Mouse (Mus musculus) stomach, embryonic 16.5 days (tissue): ENCODE measurements around the gene Dennd6b. TPM values are rescaled to one million over a fixed set of nuclear protein-coding genes. Genes with fewer than 3 reads are reported as not detected.

Source experiments
- ATAC-seq: fragments of 200-750 bp; cut with Nextera tagmentation; 2 replicates; pipeline ENCODE4 v1.8.0; 2017; ENCODE audit warnings: moderate number of reproducible peaks, moderate TSS enrichment; ENCODE audit not compliant: insufficient read depth, low FRiP score
- H3K27ac ChIP-seq: fragments of 300-500 bp; sonication (generic); 2 replicates; pipeline ENCODE4 v1.5.1; 2014; ENCODE audit warnings: low read length
- H3K27me3 ChIP-seq: fragments of 300-500 bp; sonication (generic); 2 replicates; pipeline ENCODE4 v1.6.1; 2014; ENCODE audit warnings: low read length, control low read depth, mixed read lengths; ENCODE audit not compliant: control insufficient read depth, insufficient read depth
- H3K36me3 ChIP-seq: fragments of 300-500 bp; sonication (generic); 2 replicates; pipeline ENCODE4 v1.6.1; 2014; ENCODE audit warnings: low read length; ENCODE audit not compliant: control insufficient read depth, insufficient read depth
- H3K4me1 ChIP-seq: fragments of 300-500 bp; sonication (generic); 2 replicates; pipeline ENCODE4 v1.6.1; 2014; ENCODE audit warnings: low read length, control low read depth, mixed read lengths; ENCODE audit not compliant: control insufficient read depth, insufficient read depth
- H3K4me2 ChIP-seq: fragments of 300-500 bp; sonication (generic); 2 replicates; pipeline ENCODE4 v1.6.1; 2014; ENCODE audit warnings: low read depth, low read length, mixed read lengths
- H3K4me3 ChIP-seq: fragments of 300-500 bp; sonication (generic); replicated peaks from 2 replicates; pipeline ENCODE4 v1.5.1; 2014; ENCODE audit warnings: mild to moderate bottlenecking, low read length
- H3K9ac ChIP-seq: fragments of 300-500 bp; sonication (generic); 2 replicates; pipeline ENCODE4 v1.6.1; 2014; ENCODE audit warnings: low read length
- H3K9me3 ChIP-seq: fragments of 300-500 bp; sonication (generic); replicated peaks from 2 replicates; pipeline ENCODE4 v1.6.1; 2016; ENCODE audit warnings: low read length, control low read depth; ENCODE audit not compliant: control insufficient read depth
- WGBS: fragments of 180-500 bp; shearing (Covaris S2); extraction: QIAGEN DNeasy Blood & Tissue Kit; methylation state at CpG from one replicate; pipeline ENCODE4 v1.1.7; 2014; 5-methylcytosine and 5-hydroxymethylcytosine counted together
- polyA plus RNA-seq: library from polyadenylated mRNA; unstranded; fragments of >200 nt; fragmentation: Nextera tagmentation; extraction: Ambion mirVana; gene quantifications from 2 replicates; pipeline ENCODE4 v1.2.1, GENCODE M21; 2015

Gene Dennd6b
- polyA plus RNA-seq: 13.4 and 15.0 TPM in 2 replicates

DNA sequence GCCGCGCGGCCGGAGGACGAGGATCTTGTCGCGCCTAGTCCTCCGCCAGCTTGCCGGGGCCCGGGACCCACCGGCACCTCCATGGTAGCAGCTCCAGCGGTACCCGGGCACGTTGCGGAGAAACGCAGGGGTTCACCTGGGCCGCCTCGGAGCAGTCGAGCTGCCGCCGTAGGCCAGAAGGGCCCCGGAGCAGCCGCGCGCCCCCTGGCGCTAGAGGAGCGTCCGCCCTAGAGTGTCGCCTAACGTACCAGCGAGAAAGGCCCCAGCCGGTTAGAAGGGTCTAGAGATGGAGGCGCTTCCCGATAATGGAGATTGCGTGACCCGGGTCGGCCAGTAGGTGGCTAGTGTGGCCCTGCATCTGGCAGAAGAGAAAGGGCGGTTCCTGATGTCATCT lies at the start of gene Dennd6b:
Gene Dennd6b, minus strand, starts transcription at position 184 of the 394 bp plus-strand sequence.
- H3K36me3 ChIP-seq: no peaks in the 10 kb centered on the region
- H3K27ac ChIP-seq: peak within 1 kb of the TSS; percentile 99
- no peaks in the 10 kb centered on the region for H3K27me3 ChIP-seq
- H3K9me3 ChIP-seq: no peaks in the 10 kb centered on the region
- peak within 1 kb of the TSS; percentile 86 for H3K4me2 ChIP-seq
- under 1% methylated on average over 38 of the region's 38 CpGs for WGBS
- peak within 1 kb of the TSS; percentile 99 for H3K9ac ChIP-seq
- ATAC-seq: peak; percentile 98
- H3K4me3 ChIP-seq: peak within 1 kb of the TSS; percentile 98
- H3K4me1 ChIP-seq: peaks cover 13% of the 10 kb centered on the region

DNA sequence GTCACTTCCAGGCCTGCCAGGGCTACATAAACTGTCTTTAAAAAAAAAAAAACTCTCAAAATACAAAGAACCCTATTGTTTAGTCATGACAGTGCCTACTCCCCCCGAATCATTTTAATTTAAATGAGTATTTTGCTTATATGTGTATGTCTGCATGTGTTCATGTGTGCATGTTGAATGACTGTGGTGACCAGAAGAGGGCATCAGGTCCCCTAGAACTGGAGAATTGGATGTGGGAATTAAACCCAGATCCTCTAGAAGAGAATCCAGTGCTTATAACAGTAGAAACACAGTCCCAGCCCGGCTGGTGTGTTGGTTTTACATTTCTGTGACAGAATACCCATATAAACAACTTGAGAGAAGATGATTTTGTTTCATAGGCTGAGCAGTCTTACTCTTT lies 44.7 kb upstream of the Dennd6b start:
- H3K4me1 ChIP-seq: no peaks in the 10 kb centered on the region
- no peaks in the 10 kb centered on the region for H3K27me3 ChIP-seq
- no peak for ATAC-seq
- 60% methylated on average over 2 of the region's 2 CpGs for WGBS
- H3K4me2 ChIP-seq: no peak overlapping the region
- H3K27ac ChIP-seq: no peak overlapping the region
- H3K36me3 ChIP-seq: peaks cover 2% of the 10 kb centered on the region; the same call in 1 of the 2 replicates
- no peaks in the 10 kb centered on the region for H3K9me3 ChIP-seq
- no peak overlapping the region for H3K9ac ChIP-seq
- H3K4me3 ChIP-seq: no peak overlapping the region

- H3K4me1 ChIP-seq: no peaks in the 10 kb centered on the region
- WGBS: 49% methylated on average over 3 of the region's 3 CpGs
- no peak overlapping the region for H3K4me2 ChIP-seq
- H3K9me3 ChIP-seq: no peaks in the 10 kb centered on the region
- H3K4me3 ChIP-seq: no peak overlapping the region
- ATAC-seq: no peak
- H3K27ac ChIP-seq: no peak overlapping the region
- peaks cover 2% of the 10 kb centered on the region; the same call in 1 of the 2 replicates for H3K36me3 ChIP-seq
- H3K9ac ChIP-seq: 0 out of 2 replicates have a peak overlapping the region, but pooled peaks have one; percentile 16
- no peaks in the 10 kb centered on the region for H3K27me3 ChIP-seq
These were observed 43.6 kb upstream of the Dennd6b start for GRCm38 (mm10) chr15:89239751-89240392.

DNA sequence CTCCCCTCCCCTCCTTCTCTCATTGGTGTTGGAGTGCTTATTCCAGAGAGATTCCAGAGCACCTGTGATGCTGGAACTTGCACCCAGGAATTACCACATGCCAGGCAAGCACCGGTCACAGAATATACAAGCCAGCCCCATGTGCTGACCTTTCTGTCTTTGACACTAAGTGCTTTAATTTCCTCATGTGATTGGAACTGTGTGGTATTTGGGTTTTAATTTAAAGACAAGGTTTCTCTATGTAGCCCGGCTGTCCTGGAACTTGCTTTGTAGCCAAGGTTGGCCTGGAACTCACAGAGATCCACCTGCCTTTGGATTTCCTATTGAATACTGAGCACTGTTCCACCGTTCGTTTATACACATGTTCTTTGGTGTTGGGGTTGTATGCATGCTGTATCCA lies 37.8 kb upstream of the Dennd6b start:
- no peak overlapping the region for H3K27ac ChIP-seq
- H3K9me3 ChIP-seq: no peaks in the 10 kb centered on the region
- H3K9ac ChIP-seq: no peak overlapping the region
- no peaks in the 10 kb centered on the region for H3K27me3 ChIP-seq
- no peak for ATAC-seq
- 77% methylated on average over 4 of the region's 4 CpGs for WGBS
- H3K4me3 ChIP-seq: no peak overlapping the region
- H3K4me1 ChIP-seq: no peaks in the 10 kb centered on the region
- no peaks in the 10 kb centered on the region for H3K36me3 ChIP-seq
- H3K4me2 ChIP-seq: no peak overlapping the region

DNA sequence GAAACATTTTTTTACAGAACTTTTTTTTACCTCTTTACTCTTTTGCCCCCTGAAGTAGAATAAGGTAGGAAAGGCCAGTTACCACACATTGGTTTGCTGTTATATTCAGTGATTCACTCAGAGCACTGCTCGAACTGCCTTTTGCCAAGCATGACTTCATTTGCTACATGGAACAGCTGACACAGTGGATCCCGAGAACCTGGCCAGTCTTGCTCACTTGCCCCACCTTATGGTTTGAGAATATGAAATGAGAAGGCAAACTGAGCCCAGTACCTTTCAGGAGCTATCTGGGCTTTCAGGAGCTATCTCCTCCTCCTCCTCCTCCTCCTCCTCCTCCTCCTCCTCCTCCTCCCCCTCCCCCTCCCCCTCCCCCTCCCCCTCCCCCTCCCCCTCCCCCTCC lies 37.3 kb upstream of the Dennd6b start:
- no peak overlapping the region for H3K4me2 ChIP-seq
- no peaks in the 10 kb centered on the region for H3K36me3 ChIP-seq
- WGBS: 40% methylated on average over 2 of the region's 2 CpGs
- H3K9me3 ChIP-seq: no peaks in the 10 kb centered on the region
- no peak overlapping the region for H3K9ac ChIP-seq
- no peak overlapping the region for H3K4me3 ChIP-seq
- ATAC-seq: peak; percentile 44; the same call in 1 of the 2 replicates
- no peaks in the 10 kb centered on the region for H3K27me3 ChIP-seq
- H3K4me1 ChIP-seq: no peaks in the 10 kb centered on the region
- no peak overlapping the region for H3K27ac ChIP-seq

- Histone ChIP-seq H3K9me3 (no peaks in the 10 kb centered on the region), H3K4me1 (peaks cover 10% of the 10 kb centered on the region), H3K36me3 (0 out of 2 replicates have a peak, but pooled peaks cover 5% of the 10 kb centered on the region), H3K4me2 (no peak overlapping the region), H3K27ac (no peak overlapping the region), H3K4me3 (no peak overlapping the region), H3K27me3 (no peaks in the 10 kb centered on the region), H3K9ac (no peak overlapping the region)
- ATAC-seq: no peak
- 82% methylated on average over 2 of the region's 2 CpGs for WGBS
These were observed 19.4 kb upstream of the Dennd6b start for GRCm38 (mm10) chr15:89215611-89216233.

DNA sequence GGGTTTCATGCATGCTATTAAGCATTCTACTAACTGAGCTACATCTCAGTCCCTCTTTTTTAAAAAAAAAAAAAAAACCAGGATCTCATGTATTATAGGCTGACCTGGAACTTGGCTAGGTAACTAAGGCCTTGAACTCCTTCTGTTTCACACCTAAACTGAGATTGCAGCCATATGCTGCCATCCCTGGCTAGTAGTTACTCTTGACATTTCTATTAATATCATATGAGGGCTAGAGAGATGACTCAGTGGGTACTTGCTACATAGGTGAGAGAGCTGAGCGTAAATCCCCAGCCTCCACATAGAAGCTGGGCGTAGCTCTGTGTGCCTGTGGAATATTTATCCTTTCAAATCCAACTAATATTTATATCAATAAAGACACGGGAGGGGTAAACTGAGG lies 18.7 kb upstream of the Dennd6b start:
- 90% methylated on average over 3 of the region's 3 CpGs for WGBS
- H3K36me3 ChIP-seq: 0 out of 2 replicates have a peak, but pooled peaks cover 5% of the 10 kb centered on the region
- no peaks in the 10 kb centered on the region for H3K9me3 ChIP-seq
- H3K9ac ChIP-seq: no peak overlapping the region
- H3K4me2 ChIP-seq: no peak overlapping the region
- peaks cover 10% of the 10 kb centered on the region for H3K4me1 ChIP-seq
- no peak overlapping the region for H3K4me3 ChIP-seq
- no peak for ATAC-seq
- no peaks in the 10 kb centered on the region for H3K27me3 ChIP-seq
- no peak overlapping the region for H3K27ac ChIP-seq

DNA sequence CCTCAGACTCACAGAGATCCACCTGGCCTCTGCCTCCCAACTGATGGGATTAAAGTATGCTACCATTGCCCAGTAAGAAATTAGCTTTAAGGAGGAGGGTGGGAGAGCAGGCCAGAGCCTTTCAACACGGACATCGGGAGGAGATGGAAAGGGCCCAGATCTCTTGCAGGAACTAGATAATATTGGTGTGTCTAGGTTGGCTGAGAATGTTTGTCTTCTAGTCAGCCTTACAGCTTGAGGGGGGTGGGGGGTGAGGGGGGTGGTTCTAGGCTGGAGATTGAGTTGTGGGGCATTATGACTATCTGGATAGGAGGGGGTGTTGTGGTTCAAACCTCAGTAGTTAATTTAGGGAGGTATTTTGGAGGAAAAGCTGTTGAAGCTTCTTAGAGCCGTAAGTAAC lies 17.2 kb upstream of the Dennd6b start:
- peaks cover 10% of the 10 kb centered on the region for H3K4me1 ChIP-seq
- no peak overlapping the region for H3K4me3 ChIP-seq
- H3K36me3 ChIP-seq: 0 out of 2 replicates have a peak, but pooled peaks cover 5% of the 10 kb centered on the region
- H3K9ac ChIP-seq: no peak overlapping the region
- H3K27ac ChIP-seq: no peak overlapping the region
- 76% methylated on average over 3 of the region's 3 CpGs for WGBS
- no peaks in the 10 kb centered on the region for H3K9me3 ChIP-seq
- H3K4me2 ChIP-seq: no peak overlapping the region
- H3K27me3 ChIP-seq: no peaks in the 10 kb centered on the region
- ATAC-seq: no peak

DNA sequence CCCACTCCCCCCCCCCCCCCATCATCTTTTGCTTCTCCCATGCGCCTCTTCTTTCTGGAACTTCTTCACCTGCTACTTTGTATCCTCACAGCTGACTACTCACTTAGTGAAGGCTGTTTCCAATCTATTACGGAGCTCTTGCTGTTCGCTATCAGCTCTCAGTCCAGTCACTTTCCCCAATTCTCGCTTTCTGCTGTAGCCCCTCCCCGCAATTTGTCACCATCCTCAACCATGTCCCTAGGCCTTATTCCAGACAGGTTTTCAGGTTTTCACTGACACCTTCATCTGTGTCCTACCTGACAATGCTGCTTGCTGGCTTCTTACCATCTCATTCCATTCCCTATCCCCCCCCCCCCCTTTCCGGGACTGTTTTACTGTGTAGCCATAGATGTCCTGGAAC lies 16.2 kb upstream of the Dennd6b start:
- 0 out of 2 replicates have a peak, but pooled peaks cover 5% of the 10 kb centered on the region for H3K36me3 ChIP-seq
- ATAC-seq: no peak
- H3K9me3 ChIP-seq: no peaks in the 10 kb centered on the region
- no peak overlapping the region for H3K27ac ChIP-seq
- 63% methylated on average over 6 of the region's 6 CpGs for WGBS
- no peaks in the 10 kb centered on the region for H3K27me3 ChIP-seq
- peak overlapping the region; percentile 99 for H3K9ac ChIP-seq
- peak overlapping the region; percentile 95 for H3K4me3 ChIP-seq
- peak overlapping the region; percentile 92 for H3K4me2 ChIP-seq
- H3K4me1 ChIP-seq: peaks cover 10% of the 10 kb centered on the region
